Mouse (Mus musculus): Measurements from ENCODE around the gene Kank1.

The Kank1 gene

GRCm38 (mm10) chr19:25405987-25406386, 169.2 kb downstream of the Kank1 start:
- DNase-seq (ENCODE audit: low spot score in 2 of 2): no peak

GRCm38 (mm10) chr19:25406481-25407184, 169.9 kb downstream of the Kank1 start:
- peak; percentile 42 to 57 for DNase-seq (ENCODE audit: low spot score in 2 of 2)

GRCm38 (mm10) chr19:25407185-25407886, 170.6 kb downstream of the Kank1 start:
- no peak for DNase-seq (ENCODE audit: low spot score in 2 of 2)

GRCm38 (mm10) chr19:25407887-25408236, 171.1 kb downstream of the Kank1 start:
- no peak for DNase-seq (ENCODE audit: low spot score in 2 of 2)

- DNase-seq (ENCODE audit: low spot score in 2 of 2): no peak
Observed at GRCm38 (mm10) chr19:25409239-25409638, 172.5 kb downstream of the Kank1 start.

GRCm38 (mm10) chr19:25411353-25411752, 174.6 kb downstream of the Kank1 start:
- peak; percentile 15 to 26 for DNase-seq (ENCODE audit: low spot score in 2 of 2)

GRCm38 (mm10) chr19:25415448-25415847, 178.7 kb downstream of the Kank1 start:
- DNase-seq (ENCODE audit: low spot score in 2 of 2): no peak

- no peak for DNase-seq (ENCODE audit: low spot score in 2 of 2)
Observed at GRCm38 (mm10) chr19:25417671-25418070, 180.9 kb downstream of the Kank1 start.

GRCm38 (mm10) chr19:25419983-25420382, 183.2 kb downstream of the Kank1 start:
- DNase-seq (ENCODE audit: low spot score in 2 of 2): no peak

GRCm38 (mm10) chr19:25422096-25422495, 185.3 kb downstream of the Kank1 start:
- no peak for DNase-seq (ENCODE audit: low spot score in 2 of 2)

- no peak for DNase-seq (ENCODE audit: low spot score in 2 of 2)
Observed at GRCm38 (mm10) chr19:25423371-25423770, 186.6 kb downstream of the Kank1 start.

GRCm38 (mm10) chr19:25426431-25426830, 189.7 kb downstream of the Kank1 start:
- DNase-seq (ENCODE audit: low spot score in 2 of 2): no peak

- DNase-seq (ENCODE audit: low spot score in 2 of 2): no peak
Observed at GRCm38 (mm10) chr19:25427886-25428285, 191.1 kb downstream of the Kank1 start.

GRCm38 (mm10) chr19:25428338-25428962, 191.7 kb downstream of the Kank1 start:
- no peak for DNase-seq (ENCODE audit: low spot score in 2 of 2)

GRCm38 (mm10) chr19:25431431-25431830, 194.7 kb downstream of the Kank1 start:
- DNase-seq (ENCODE audit: low spot score in 2 of 2): no peak

- no peak for DNase-seq (ENCODE audit: low spot score in 2 of 2)
Observed at GRCm38 (mm10) chr19:25431909-25432308, 195.1 kb downstream of the Kank1 start.

- no peak for DNase-seq (ENCODE audit: low spot score in 2 of 2)
Observed at GRCm38 (mm10) chr19:25433169-25433690, 196.5 kb downstream of the Kank1 start.

GRCm38 (mm10) chr19:25434345-25434744, 197.6 kb downstream of the Kank1 start:
- no peak for DNase-seq (ENCODE audit: low spot score in 2 of 2)

GRCm38 (mm10) chr19:25434795-25435194, 198.0 kb downstream of the Kank1 start:
- no peak for DNase-seq (ENCODE audit: low spot score in 2 of 2)

GRCm38 (mm10) chr19:25435412-25435811, 198.6 kb downstream of the Kank1 start:
- no peak for DNase-seq (ENCODE audit: low spot score in 2 of 2)

GRCm38 (mm10) chr19:25436175-25436574, 199.4 kb downstream of the Kank1 start:
- DNase-seq (ENCODE audit: low spot score in 2 of 2): no peak

GRCm38 (mm10) chr19:25436789-25437650, 200.2 kb downstream of the Kank1 start:
- no peak for DNase-seq (ENCODE audit: low spot score in 2 of 2)
